Mouse (Mus musculus) testis, postnatal 10 days (tissue): ENCODE results near the gene Nfat5.

Experiments used
- DNase-seq: peaks from one replicate; pipeline ENCODE4 v3.0.0; 2021; ENCODE audit warnings: low spot score

Gene Nfat5

DNA sequence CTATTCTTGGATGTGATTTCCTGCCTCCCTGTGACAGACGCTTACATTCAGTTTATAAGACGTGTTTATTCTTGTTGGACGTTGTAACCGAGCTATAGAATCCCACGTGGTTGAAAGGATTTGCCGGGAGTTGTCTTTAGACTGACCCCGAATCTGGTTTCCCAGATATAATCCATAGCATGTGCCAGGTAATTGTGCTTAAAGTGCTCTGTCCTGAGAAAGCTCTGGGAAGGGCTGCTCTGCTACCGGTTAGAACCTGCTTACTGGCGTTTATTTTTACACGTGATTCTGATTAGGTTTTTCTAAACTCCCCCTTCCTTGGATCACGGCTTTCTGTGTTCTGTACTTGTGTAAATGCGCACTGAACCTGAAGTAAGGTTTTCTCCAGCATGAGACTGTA, 104.4 kb downstream of the Nfat5 start:
- DNase-seq = no peak

- DNase-seq = peak; percentile 48
Observed at GRCm38 (mm10) chr8:107399495-107399894, 106.2 kb downstream of the Nfat5 start.

DNA sequence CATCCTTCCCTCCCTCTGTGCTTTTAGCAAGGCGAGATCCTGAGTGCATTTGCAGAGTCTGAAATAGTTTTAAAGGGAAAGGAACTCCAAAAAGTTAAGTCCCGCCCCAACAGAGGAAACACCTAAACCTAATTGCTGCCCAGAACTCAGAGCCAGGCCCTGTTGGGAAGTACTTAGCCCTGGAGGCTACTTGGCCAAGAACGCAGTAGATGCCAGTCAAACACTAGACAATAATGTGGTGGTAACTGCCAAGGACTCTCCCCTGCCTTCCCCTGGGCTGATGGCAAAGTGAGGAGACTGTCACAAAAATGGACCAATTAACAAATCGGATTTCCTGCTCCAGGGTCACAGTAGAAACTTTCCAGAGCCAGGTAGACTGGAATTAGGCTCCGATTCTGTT, 108.6 kb downstream of the Nfat5 start:
- no peak for DNase-seq

DNA sequence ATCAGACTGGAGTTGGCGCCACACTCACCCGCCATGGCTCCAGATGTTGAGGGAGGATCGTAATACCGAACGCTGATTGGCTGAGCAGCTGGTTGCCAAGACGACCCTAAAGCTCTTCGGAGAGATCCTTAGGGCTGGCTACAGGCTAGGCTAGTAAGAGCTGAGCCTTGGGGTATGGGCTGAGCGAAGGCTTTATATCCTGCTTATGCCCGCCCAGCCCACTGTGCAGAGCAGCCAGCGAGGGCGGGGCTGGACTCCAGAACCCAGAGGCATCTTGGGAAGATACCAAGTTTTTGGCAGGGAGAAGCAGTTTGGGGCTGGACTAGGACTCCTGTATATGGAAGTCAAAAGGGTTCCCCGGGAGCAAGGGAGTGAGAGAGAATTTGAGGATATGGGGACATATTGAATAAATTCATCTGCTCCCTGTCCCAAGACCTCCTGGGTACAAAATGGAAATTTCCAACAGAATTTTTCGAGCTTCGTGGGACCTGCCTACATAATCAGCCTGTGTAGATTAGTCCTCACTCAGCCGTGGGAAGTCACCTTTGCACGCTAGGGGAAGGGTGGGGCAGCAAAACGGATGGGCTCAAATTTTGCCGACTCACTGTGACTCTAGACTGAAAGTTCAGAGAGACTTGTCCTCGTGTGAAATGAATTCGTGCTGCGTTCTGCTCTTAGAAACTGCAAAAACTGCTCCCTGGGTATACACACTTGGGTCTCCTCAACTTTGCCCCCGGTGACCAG, 109.9 kb downstream of the Nfat5 start, which contains the start of gene Nqo1:
Nqo1 (minus strand) TSS at position 169 of the 744 bp plus-strand sequence.
- peak; percentile 84 for DNase-seq

DNA sequence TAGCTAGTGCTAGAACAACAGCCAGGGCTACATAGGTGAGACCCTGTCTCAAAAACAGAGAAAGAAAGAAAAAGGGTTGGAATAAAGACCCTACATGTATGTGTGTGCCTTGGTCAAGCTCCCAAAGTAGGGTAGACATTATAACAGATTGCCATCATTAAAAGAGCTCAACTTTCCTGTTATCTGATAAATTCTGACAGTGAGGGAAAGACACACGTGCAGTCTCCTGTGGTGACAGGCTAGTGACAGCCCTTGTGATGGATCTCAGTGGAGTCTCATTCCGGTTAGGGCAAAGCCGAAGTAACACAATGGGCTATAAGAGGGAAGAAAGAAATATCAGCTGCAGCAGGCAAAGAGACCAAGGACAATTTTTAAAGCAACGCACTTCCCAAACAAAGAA, 110.8 kb downstream of the Nfat5 start:
- no peak for DNase-seq

GRCm38 (mm10) chr8:107405935-107406334, 112.7 kb downstream of the Nfat5 start:
- no peak for DNase-seq

DNA sequence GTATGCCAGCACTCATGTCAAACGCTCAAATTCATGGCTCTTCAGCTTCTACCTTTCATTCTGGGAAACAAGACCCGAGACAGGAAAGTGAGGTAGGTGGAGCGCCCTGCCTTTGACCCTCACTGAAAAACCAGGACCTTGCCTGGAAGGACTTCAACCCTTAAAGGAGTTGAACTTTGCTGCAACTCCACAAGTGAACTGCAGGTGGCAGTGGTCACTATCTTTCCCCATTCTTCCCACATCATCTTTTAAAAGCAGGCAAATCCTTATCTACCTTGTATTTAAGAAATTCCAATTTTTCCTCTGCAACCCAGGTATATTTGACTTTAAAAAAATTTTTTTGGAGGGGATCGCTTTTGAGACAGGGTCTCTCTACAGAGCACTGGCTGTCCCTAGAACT, 118.1 kb downstream of the Nfat5 start:
- no peak for DNase-seq

GRCm38 (mm10) chr8:107412552-107412951, 119.3 kb downstream of the Nfat5 start:
- DNase-seq = no peak

DNA sequence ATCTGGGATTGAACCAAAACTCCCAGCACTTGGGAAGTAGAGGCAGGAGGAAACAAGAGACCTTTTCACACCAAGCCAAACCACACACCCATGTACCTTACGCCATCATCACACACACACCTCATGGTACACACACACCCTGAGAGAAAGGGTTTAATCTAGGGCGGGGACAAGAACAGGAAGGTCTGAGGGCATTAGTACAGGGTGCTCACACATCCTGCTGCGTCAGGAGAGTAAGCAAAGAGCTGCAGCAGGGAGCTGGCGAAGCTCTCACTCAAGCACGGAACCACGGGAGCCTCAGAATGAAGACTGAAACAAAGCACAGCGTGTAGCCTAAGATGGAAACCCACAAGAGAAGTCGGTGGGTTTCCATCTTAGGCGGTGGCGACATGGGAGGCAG, 120.6 kb downstream of the Nfat5 start:
- no peak for DNase-seq

DNA sequence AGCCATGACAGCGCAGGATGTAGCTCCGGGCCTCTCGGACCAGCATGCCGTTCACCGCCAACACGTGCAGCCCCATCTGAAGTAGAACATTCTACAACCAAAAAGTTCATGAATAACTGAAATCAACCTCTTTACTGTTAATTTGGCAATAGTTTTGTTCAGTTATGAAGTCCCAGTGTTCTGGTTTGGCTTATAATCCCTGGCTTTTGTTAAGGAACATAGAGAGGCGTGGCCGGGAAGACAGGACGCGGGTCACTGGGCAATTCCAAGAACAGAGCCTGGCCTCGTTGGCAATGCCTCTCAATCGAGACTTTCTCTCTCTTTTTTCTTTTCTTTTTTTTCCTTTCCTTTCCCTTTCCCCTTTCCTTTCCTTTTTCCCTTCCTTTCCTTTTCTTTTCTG, 123.7 kb downstream of the Nfat5 start:
- DNase-seq = no peak

DNA sequence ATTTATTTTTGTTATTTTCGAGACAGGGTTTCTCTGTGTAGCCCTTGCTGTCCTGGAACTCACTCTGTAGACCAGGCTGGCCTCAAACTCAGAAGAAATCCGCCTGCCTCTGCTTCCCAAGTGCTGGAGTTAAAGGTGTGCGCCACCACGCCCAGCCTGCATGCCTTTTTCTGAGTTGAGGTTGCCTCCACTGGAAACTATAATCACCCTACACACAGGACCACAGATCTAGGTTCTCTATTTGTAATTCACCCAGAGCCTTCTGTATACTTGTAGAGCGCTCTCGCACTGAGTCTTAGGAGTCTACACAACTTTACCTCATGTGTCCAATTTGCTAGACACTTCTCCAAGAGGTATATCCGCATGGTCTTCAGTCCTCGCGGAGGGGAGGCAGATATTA, 130.9 kb downstream of the Nfat5 start:
- DNase-seq = no peak

DNA sequence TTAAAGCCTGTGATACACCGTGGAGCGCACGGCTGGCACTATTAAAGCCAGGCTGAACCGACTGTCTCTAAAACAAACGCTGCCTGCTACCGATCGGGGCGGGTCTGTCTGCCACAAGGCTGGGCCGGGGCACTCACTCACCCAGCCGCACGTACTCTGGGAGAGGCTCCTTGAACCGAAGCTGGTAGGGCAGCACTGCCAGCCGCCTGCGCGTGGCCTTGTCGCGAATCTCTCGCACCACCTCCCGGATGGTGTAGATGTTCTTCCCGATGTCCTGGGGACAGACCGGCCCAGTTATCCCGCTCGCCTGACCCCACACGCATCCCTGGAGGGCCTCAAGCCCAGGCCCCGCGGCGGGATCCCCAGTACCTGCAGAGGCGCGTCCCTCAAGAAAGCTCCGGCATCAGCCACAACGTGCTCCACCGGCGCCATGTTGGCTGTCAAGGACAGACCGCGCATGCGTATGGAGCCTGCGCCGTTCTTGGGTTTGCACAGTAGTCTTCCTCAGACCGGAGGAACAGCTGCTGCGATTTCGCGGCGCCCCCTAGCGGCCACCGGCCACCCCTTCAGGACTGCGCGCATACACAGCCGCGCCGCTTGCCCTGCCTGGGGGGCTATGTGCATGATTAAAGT, 131.4 kb downstream of the Nfat5 start, which contains the start of gene Nob1:
Nob1 (minus strand) TSS at position 455 of the 633 bp plus-strand sequence.
- peak; percentile 99 for DNase-seq

DNA sequence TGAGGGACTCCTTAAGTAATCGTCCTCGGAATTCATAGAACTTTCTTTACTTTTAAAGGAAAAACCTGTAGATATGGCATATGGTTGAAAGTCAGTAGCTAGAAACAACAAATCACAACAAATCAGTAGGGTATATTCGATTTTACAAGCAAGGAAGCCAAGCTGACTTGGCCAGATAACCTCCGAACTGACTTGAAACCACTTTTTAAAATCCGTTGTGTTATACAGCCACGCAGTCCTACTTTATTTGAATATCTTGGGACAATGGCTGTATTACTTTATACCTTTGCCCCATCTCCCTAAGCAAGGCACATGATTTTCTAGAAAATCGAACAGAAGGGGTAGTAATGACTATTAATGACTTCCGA, 131.9 kb downstream of the Nfat5 start:
- no peak for DNase-seq
